Mouse (Mus musculus) erythroblast, embryonic 14.5 days (primary cell): ENCODE results near the gene Tjp1. TPM values are rescaled to one million over a fixed set of nuclear protein-coding genes. Genes with fewer than 3 reads are reported as not detected.

Source experiments
- H3K27me3 ChIP-seq: 2 replicates; pipeline ENCODE4 v1.6.1; 2012; ENCODE audit warnings: inconsistent platforms; ENCODE audit not compliant: control insufficient read depth
- H3K36me3 ChIP-seq: 2 replicates; pipeline ENCODE4 v1.6.1; 2012; ENCODE audit warnings: mild to moderate bottlenecking, inconsistent platforms; ENCODE audit not compliant: control insufficient read depth
- H3K4me1 ChIP-seq: 2 replicates; pipeline ENCODE4 v1.6.1; 2012; ENCODE audit warnings: inconsistent platforms; ENCODE audit not compliant: control insufficient read depth
- H3K4me3 ChIP-seq: replicated peaks from 2 replicates; pipeline ENCODE3; 2012; ENCODE audit warnings: moderate library complexity, mild to moderate bottlenecking, inconsistent platforms
- H3K9me3 ChIP-seq: 2 replicates; pipeline ENCODE4 v1.6.1; 2012; ENCODE audit warnings: low read length, inconsistent platforms, mixed read lengths; ENCODE audit not compliant: control insufficient read depth
- GATA1 ChIP-seq: IDR thresholded peaks from 2 replicates; pipeline ENCODE4 v1.6.1; 2012; ENCODE audit warnings: low read length, inconsistent platforms, mixed read lengths
- TAL1 ChIP-seq: IDR thresholded peaks from 3 replicates; pipeline ENCODE4 v1.6.1; 2012; ENCODE audit warnings: low read length, inconsistent platforms, mixed read lengths
- polyA plus RNA-seq: library from polyadenylated mRNA; stranded (reverse); fragments of >175 nt; gene quantifications from 2 replicates; pipeline ENCODE4 v1.2.3, GENCODE M21; 2012

The Tjp1 gene
- polyA plus RNA-seq, 1 experiment, result 0.04 TPM

DNA sequence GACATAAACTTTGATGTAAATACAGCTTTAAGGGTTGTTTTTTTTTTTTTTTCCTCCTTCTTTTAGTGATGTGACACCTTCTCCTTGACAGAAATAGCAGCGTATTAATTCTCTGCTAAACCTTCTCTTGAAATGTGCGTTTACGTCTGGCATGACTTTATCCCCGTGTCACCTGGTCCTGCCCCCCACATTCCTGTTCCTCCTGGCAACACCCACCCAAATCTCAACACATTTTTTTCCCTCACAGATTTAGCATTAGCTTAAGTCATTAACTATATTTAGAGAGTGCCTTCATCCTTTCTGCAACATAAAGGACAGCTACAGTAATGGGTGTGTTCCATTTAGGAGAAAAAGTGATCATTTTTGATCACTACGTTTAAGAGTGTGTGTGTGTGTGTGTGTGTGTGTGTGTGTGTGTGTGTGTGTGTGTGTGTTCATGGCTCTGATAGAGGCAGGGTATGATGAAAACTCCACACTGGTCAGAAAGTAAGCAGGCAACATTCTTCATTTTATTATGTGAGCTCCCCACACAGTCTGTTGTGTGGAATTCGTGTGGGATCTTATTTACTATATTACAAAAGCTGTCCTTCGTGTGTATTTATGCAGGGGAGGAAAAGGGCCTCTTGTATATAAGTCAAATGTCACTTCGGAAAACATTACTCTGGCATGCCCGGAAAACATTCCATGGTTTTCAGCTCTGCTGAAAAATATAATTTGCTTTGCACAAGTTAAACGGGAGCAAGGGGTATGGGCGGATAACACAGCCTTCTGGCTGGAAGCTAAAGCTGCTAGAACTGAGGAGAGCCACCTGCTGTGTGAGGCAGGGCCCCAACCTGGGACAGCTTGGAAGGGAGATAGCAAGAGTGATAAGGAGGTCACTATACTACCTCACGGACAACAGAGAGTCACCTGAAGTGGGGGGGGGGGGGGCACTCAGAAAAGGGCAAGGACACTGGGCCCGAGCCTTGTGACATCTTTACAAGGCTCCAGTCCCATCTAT, 113.3 kb downstream of the Tjp1 start:
- TF ChIP-seq GATA1 (no peak), TAL1 (no peak)
- Histone ChIP-seq H3K4me3 (no peak overlapping the region), H3K9me3 (no peaks in the 10 kb centered on the region), H3K27me3 (no peaks in the 10 kb centered on the region), H3K36me3 (no peaks in the 10 kb centered on the region), H3K4me1 (no peaks in the 10 kb centered on the region)

DNA sequence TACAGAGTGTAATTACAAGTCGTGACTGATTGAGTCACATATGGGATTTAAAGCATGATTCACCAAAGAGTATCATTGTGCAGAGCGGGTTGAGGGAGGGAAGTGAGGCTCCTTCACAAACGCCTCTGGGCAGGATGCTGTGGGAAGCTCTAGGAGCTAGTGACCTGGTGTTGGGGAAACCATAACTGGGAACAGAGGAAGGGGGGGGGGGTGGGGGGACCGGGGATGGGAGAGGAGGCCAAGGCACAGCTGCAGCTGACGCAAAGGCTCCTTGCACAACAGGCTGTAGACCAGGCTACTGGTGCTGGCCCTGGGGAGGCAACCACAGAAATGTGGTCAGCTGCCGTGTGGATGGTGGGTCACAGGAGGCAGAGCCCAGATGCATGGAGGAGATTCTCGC, 116.9 kb downstream of the Tjp1 start:
- Histone ChIP-seq H3K4me1 (no peaks in the 10 kb centered on the region), H3K9me3 (no peaks in the 10 kb centered on the region), H3K4me3 (no peak overlapping the region), H3K36me3 (no peaks in the 10 kb centered on the region), H3K27me3 (no peaks in the 10 kb centered on the region)
- TF ChIP-seq GATA1 (no peak), TAL1 (no peak)

DNA sequence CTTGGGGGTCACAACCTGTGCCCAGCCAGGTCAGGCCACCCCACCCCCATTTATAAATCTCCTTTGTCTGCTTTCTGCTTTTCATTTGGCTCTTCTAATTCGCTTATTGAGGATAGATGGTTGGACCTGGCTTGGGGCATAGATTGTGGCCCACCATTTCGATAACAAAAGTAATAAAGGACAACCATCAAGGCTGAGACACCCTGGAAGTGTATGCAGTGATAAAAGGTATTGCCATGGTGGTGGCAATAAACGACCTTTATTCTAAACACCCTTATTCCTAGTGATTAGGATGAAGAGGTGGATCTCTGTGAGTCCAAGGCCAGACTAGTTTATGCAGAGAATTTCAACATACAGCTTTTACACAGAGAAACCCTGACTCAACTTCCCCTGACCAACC, 121.2 kb downstream of the Tjp1 start:
- no peaks in the 10 kb centered on the region for H3K4me1 ChIP-seq
- H3K9me3 ChIP-seq, result no peaks in the 10 kb centered on the region
- no peaks in the 10 kb centered on the region for H3K27me3 ChIP-seq
- no peak overlapping the region for H3K4me3 ChIP-seq
- TF ChIP-seq GATA1 (no peak), TAL1 (no peak)
- no peaks in the 10 kb centered on the region for H3K36me3 ChIP-seq

DNA sequence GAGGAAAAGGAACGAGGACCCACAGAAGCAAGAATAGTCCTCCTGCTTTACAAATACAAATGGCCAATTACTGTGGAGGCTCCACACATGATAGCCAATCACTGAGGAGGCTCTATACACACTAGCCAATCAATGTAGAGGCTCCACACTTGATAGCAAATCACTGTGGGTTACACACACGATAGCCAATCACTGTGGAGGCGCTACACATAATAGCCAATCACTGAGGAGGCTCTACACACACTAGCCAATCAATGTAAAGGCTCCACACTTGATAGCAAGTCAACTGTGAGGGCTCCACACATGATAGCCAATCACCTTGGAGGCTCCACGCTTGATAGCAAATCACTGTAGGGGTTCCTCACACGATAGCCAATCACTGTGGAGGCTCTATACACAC, 125.1 kb downstream of the Tjp1 start:
- Histone ChIP-seq H3K27me3 (no peaks in the 10 kb centered on the region), H3K9me3 (no peaks in the 10 kb centered on the region), H3K4me3 (no peak overlapping the region), H3K4me1 (no peaks in the 10 kb centered on the region), H3K36me3 (no peaks in the 10 kb centered on the region)
- TF ChIP-seq GATA1 (no peak), TAL1 (no peak)

DNA sequence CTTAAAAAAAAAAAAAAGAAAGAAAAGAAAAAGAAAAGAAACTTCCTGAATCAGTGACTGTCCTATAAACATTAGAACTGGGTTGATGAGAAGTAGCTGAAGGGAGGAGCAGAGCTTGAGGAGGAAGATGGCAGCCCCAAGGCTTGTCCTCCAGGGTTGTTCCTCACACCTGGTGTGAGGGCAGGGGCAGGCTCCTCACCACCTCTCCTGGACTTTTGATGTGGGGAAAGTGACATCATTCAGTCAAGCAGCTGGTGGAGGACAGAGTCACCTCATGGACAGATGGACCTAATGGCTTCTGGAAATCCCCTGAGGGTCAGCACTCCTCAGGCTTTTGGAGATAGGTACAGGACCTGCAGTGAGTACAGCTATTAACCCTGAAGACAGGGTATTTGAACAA, 126.0 kb downstream of the Tjp1 start:
- Histone ChIP-seq H3K36me3 (no peaks in the 10 kb centered on the region), H3K9me3 (no peaks in the 10 kb centered on the region), H3K27me3 (no peaks in the 10 kb centered on the region), H3K4me3 (no peak overlapping the region), H3K4me1 (no peaks in the 10 kb centered on the region)
- no peak for TF ChIP-seq TAL1

DNA sequence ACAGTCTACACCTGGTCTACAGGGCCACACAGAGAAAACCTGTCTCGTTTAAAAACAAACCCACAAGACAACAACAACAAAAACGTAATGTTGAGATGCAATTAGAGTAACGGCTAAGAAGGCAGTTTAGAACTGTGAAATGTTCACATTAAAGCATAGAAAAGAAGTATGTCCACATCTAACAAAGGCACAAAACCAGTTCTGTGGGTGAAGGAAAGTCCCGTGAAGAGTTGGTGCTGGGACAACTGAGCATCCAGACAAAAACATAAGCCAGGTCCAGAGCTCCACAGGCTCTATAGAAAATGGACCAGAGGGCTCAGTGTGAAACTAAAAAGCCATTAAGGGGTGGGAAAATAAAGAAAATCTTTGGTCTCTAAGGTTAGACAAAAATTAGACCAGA, 131.7 kb downstream of the Tjp1 start:
- H3K9me3 ChIP-seq, result no peaks in the 10 kb centered on the region
- H3K36me3 ChIP-seq, result no peaks in the 10 kb centered on the region
- H3K4me1 ChIP-seq, result no peaks in the 10 kb centered on the region
- peaks cover 6% of the 10 kb centered on the region for H3K27me3 ChIP-seq
- no peak for TF ChIP-seq GATA1
- no peak for TF ChIP-seq TAL1
- H3K4me3 ChIP-seq, result no peak overlapping the region

DNA sequence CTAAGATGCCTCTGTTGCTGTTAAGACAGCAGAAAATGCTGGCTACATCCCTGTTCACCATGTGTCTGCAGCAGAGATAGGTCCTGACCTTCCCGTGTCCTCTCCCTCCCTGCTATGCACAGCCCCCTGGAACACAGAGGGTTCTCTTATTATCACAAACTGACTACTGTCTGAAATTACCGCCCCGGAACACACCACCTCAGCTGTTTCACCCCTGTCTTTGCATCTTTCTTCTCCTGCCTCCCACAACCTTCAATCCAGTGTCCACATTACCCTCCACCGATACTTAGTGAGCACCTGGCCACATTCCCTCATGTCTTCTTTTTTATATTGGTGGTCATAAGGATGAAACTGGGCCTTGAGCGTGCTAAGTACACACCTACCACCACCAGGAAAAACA, 132.4 kb downstream of the Tjp1 start:
- Histone ChIP-seq H3K4me1 (no peaks in the 10 kb centered on the region), H3K36me3 (no peaks in the 10 kb centered on the region), H3K4me3 (no peak overlapping the region), H3K27me3 (peaks cover 6% of the 10 kb centered on the region), H3K9me3 (no peaks in the 10 kb centered on the region)
- TF ChIP-seq TAL1, result no peak

DNA sequence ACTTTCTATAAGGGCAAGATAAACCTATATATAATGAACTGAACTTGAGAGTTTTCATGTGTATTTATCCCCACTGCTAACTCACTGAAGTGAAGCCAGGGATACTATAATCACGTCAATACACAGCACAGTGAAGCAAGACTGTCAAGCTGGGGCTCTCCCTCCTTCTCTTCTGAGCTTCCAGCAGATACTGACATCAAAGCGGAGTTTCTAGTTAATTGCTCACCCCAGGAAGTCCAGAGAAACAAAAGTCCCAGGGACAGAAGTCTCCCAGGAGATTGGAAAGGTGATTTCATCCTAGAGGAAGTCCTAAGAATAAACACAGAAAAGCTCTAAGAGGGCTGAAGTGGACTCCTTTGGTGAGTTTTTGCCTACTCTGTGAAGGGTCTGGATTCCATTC, 132.9 kb downstream of the Tjp1 start:
- H3K27me3 ChIP-seq, result peaks cover 6% of the 10 kb centered on the region
- no peaks in the 10 kb centered on the region for H3K9me3 ChIP-seq
- no peak for TF ChIP-seq GATA1
- no peak for TF ChIP-seq TAL1
- no peaks in the 10 kb centered on the region for H3K4me1 ChIP-seq
- H3K36me3 ChIP-seq, result no peaks in the 10 kb centered on the region
- H3K4me3 ChIP-seq, result no peak overlapping the region

DNA sequence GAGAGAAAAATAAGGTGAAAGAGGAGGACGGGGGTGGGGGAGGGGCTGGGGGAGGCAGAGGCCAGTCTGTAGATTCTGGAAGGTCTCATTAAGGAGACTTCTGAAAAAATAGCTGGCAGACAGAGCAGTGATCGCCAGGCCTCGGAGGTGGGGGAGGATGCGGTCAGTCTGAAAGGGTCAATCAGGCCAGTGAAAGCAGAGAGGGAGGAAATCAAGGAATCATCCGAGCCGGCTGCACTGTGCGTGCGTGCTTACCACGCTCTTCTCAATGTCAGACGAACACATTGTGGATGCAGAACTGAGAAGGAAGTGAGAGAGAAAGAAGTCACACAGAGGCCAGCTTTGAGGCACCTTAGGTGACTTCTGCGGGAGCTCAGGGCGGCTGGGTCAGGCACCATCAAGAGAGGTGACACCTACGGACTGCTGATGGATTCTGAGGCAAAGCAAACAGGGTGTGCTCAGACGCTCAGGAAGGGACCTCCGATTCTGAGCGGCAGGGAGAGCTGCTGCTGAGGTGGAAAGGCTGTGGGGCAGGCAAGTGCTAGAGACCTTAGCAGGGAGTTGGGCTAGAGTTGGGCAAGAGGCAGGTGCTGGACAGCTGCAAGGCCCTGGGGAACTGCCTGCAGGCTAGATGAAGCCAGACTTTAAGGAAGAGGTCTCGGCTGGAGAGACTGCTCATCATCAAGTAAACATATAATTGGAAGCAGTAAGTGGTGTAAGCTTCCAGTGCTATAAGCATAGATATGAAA, 133.7 kb downstream of the Tjp1 start:
- no peaks in the 10 kb centered on the region for H3K4me1 ChIP-seq
- H3K9me3 ChIP-seq, result no peaks in the 10 kb centered on the region
- peaks cover 6% of the 10 kb centered on the region for H3K27me3 ChIP-seq
- no peak overlapping the region for H3K4me3 ChIP-seq
- no peaks in the 10 kb centered on the region for H3K36me3 ChIP-seq
- no peak for TF ChIP-seq GATA1
- no peak for TF ChIP-seq TAL1
